Mouse (Mus musculus): ENCODE results near the gene Stil. TPM values are rescaled to one million over a fixed set of nuclear protein-coding genes. Genes with fewer than 3 reads are reported as not detected.

The Stil gene
- total RNA-seq, 2 experiments from 2014 or later, result 10.4 to 12.6 TPM

- no peak for DNase-seq
Measured at GRCm38 (mm10) chr4:115051245-115051644, 51.3 kb downstream of the Stil start.

- peak; percentile 81 for DNase-seq
Measured at GRCm38 (mm10) chr4:115052343-115053005, 52.5 kb downstream of the Stil start.

GRCm38 (mm10) chr4:115055044-115055443 lies 55.1 kb downstream of the Stil start:
- DNase-seq, result no peak

GRCm38 (mm10) chr4:115055691-115056090 lies 55.7 kb downstream of the Stil start:
- no peak for DNase-seq

- DNase-seq, result peak; percentile 59
Measured at GRCm38 (mm10) chr4:115056371-115056920, 56.5 kb downstream of the Stil start, which contains the start of gene Tal1. Gene Tal1 (plus strand): TSS chr4:115056426.

- DNase-seq, result peak; percentile 48
Measured at GRCm38 (mm10) chr4:115056921-115057673, 57.1 kb downstream of the Stil start.

GRCm38 (mm10) chr4:115057674-115058316 lies 57.8 kb downstream of the Stil start:
- peak; percentile 29 for DNase-seq

GRCm38 (mm10) chr4:115058317-115058761 lies 58.4 kb downstream of the Stil start:
- DNase-seq, result peak; percentile 39

GRCm38 (mm10) chr4:115058871-115059590 lies 59.1 kb downstream of the Stil start:
- peak; percentile 26 for DNase-seq

- DNase-seq, result peak; percentile 33
Measured at GRCm38 (mm10) chr4:115059871-115060270, 59.9 kb downstream of the Stil start.

- DNase-seq, result no peak
Measured at GRCm38 (mm10) chr4:115060753-115061152, 60.8 kb downstream of the Stil start.

- no peak for DNase-seq
Measured at GRCm38 (mm10) chr4:115062540-115062874, 62.5 kb downstream of the Stil start.

- DNase-seq, result peak; percentile 39
Measured at GRCm38 (mm10) chr4:115062875-115063517, 63.0 kb downstream of the Stil start.

GRCm38 (mm10) chr4:115063518-115064239 lies 63.7 kb downstream of the Stil start:
- no peak for DNase-seq

GRCm38 (mm10) chr4:115071668-115072067 lies 71.7 kb downstream of the Stil start:
- DNase-seq, result no peak

GRCm38 (mm10) chr4:115074789-115075188 lies 74.8 kb downstream of the Stil start:
- no peak for DNase-seq

- peak; percentile 42 for DNase-seq
Measured at GRCm38 (mm10) chr4:115075204-115075915, 75.4 kb downstream of the Stil start.

GRCm38 (mm10) chr4:115078892-115079820 lies 79.2 kb downstream of the Stil start:
- peak; percentile 69 for DNase-seq

GRCm38 (mm10) chr4:115079821-115080349 lies 79.9 kb downstream of the Stil start:
- DNase-seq, result no peak

Measured in heart, postnatal 4 days (tissue).